Mouse (Mus musculus) kidney, postnatal 36 days (tissue): ENCODE results near the gene Igf1r.

Experiments used
- DNase-seq, 2 experiments: peaks; one replicate each; pipeline ENCODE4 v3.0.0; 2021 to 2022; ENCODE audit warnings: mixed read lengths in 2 of 2

Igf1r gene

GRCm38 (mm10) chr7:67958045-67958444 lies 5.4 kb downstream of the Igf1r start:
- DNase-seq = peak in 1 of 2 experiments; percentile 41

DNA sequence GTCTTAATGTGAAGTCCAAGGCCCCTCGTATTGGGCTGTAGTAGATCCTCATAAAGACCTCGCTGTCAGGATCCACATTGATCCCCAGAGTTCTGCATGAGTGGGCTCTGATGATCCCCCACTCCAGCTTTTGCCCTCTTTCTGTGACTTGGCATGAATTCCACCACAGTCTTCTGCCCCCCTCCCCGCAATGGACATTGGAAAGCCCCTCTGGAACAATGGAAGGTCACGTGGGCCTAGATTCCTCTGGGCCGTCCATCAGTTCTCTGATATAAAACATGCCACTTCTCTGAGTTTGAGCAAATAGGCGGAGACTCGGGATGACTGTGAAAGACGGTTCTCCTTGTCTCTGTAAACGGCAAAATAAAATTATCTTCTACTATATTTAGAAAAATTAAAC lies 8.1 kb downstream of the Igf1r start:
- no peak for DNase-seq

- DNase-seq = peak; percentile 84 to 93
Observed at GRCm38 (mm10) chr7:67961567-67962267, 9.1 kb downstream of the Igf1r start.

DNA sequence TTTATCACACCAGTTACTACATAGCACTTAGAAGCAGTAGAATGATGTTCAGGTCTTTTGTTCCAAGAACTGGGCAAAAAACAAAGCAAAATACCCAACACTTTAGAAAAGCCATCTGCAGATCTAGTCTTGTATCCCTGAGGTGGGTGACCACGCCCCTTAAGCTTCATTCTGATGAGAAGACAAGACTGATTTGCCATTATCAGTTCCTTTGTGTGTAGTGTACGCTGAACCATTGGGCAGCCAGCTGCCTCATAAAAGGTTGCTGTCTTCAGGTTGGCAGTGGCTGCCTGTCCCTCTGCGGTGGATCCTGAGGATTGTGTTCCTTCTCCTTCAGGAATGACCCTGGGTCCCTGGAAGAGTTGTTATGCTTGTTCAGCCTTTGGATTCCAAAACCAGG lies 11.1 kb downstream of the Igf1r start:
- no peak for DNase-seq

GRCm38 (mm10) chr7:67968394-67968793 lies 15.8 kb downstream of the Igf1r start:
- no peak for DNase-seq

- DNase-seq = peak; percentile 62 to 78
Observed at GRCm38 (mm10) chr7:67969076-67969475, 16.4 kb downstream of the Igf1r start.

DNA sequence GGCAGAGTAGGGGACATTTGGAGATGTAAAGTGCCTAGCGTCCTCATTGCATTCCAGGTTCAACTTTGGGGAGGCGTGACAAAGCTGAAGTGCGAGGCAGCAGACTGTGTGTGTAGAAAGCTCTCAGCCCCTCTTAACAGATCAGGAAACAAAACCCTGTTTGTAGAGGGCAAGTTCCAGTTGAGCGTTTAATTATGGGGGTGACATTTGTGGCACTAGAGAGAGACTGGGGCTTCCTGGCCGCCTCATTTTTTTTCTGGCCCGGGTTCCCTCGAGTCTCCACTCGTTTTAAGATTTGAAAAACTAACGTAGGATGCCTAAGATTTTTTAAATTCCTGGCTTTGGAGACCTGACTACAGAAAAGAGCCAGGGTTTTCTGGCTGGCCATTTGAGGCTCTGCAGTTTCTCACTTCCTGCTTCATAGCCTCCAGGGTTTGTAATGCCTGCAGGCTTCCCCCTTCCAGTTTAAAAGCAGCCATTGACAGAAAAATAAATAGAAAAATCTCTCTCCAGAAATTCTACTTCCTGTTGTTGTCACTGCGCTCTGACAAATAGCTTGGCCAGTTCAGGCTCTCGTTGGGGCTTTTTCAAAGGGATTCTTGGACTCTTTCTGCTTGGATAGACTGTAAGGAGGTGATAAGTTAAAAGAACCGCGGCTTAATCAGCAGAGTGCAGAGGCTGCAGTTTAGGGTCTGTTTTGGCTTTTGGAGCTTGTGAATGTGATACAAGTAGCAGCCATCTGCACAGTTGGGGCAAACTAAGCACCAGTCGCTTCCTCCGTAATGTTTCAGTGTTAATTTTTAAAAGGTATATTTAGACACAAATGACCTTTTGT lies 20.8 kb downstream of the Igf1r start:
- DNase-seq = peak; percentile 42 to 51

- DNase-seq = no peak
Observed at GRCm38 (mm10) chr7:67981956-67982355, 29.3 kb downstream of the Igf1r start.

DNA sequence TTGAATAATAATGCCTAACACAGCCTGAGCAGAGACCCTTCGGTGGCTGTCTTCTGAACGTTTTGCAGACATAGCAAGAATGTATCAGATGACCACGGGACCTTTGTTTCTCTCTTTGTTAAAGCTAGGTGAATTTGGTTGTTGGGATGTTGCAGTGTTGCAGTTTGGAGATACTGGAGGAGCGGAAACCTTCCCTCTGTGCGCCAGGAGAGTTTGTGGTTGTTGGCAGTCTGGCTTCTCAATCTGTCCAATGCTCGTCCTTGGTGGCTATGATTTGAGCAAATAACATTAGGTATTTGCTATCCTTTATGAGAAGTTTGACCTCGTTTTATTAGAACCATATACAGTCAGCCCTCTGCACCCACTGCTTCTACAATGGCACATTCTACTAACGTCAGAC lies 30.2 kb downstream of the Igf1r start:
- no peak for DNase-seq

DNA sequence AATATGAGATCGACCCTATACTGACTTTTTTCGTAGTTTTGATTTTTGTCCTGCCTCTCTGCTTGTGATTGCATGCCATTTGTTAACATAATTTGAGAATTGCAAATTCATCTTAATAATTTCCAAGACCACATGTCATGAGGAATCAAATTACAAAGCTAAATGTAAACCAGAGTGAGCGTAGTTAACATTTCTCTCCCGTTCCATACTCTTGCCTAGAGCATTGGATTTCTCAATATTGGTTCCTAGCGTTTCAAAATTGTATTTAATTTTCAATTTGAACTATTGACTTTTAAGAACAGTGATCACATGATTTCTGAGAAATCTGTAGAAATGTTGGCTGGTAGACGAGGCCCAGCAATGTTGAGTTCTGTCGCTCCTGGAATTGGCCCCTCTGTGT lies 30.8 kb downstream of the Igf1r start:
- DNase-seq = no peak

DNA sequence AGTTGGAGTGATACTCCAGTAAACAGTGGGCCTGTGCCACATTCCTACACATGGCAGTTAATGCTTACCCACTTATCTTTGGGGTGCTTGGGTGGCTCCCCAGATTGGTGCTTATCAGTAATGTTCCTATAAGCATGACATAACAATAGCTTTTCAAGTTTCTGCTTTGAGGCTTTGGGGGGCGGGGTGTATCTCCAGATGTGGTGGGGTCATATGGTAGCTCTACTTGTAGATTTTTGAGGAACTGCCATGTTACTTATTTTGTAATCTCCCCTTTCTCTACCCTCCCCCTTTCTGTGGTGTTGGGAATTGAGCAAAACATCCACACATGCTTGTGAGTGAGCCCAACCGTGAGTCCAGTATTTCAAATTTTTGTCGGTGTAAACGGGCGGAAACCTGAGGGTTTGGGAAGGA lies 32.4 kb downstream of the Igf1r start:
- DNase-seq = no peak

DNA sequence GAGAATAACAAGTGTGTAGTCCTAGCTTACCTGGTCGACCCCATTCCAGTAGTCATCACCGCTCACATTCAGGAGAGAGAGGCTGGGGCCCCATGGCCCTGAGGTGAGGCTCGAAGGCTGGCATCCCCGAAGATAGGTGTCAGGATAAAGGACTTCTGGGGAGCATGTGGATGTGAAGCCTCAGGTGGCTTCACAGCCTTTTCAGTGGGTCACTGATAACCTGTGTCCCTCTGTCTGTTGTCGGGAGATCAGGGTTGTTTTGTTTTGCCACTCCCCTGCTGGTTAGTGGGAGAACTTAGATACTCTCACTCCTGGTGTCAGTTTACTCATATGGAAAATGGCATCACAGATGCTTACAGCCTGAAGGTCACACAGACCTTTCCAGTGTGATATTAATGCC lies 32.9 kb downstream of the Igf1r start:
- no peak for DNase-seq

- DNase-seq = no peak
Observed at GRCm38 (mm10) chr7:67986277-67986676, 33.6 kb downstream of the Igf1r start.

GRCm38 (mm10) chr7:67986816-67987215 lies 34.2 kb downstream of the Igf1r start:
- no peak for DNase-seq

DNA sequence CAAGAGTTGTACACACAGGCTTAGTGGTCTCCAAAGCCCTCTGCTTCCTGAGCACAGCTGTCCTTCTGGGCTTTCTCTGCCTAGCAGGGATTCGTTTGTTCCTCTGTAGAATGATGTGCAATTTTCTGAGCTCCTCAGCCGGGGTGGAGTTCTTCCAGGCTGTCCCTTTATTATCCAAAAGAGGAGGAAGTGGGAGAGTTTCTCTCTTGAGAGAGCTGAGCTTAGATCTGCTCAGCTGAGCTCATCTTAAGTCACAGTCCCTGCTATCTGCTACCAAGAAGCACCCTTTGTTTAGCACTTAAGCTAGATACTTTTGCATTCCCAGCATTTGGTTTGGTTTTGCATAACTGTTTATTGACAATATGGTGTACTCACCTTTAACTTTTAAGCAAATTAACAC lies 36.7 kb downstream of the Igf1r start:
- DNase-seq = no peak

DNA sequence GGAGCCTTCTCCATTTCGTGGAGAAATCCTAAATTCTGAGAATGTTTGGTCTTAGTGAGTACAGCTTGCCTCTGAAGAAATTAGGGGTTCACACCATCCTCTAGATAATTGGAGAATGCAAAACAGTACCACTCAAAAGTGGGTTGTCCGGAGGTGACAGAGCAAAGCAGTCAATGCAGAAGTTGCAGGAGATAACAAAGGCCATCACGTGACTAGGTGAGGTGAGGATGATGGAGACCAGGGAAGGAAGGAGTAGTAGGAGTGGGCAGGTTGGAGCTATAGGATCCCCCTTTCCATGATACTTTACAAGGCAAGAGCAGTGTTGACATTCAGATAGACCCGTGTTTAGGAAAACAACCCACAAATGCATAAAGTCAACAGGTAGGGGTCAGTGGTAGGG lies 41.0 kb downstream of the Igf1r start:
- no peak for DNase-seq

GRCm38 (mm10) chr7:67994346-67994858 lies 41.8 kb downstream of the Igf1r start:
- no peak for DNase-seq

GRCm38 (mm10) chr7:67995276-67995675 lies 42.6 kb downstream of the Igf1r start:
- no peak for DNase-seq

DNA sequence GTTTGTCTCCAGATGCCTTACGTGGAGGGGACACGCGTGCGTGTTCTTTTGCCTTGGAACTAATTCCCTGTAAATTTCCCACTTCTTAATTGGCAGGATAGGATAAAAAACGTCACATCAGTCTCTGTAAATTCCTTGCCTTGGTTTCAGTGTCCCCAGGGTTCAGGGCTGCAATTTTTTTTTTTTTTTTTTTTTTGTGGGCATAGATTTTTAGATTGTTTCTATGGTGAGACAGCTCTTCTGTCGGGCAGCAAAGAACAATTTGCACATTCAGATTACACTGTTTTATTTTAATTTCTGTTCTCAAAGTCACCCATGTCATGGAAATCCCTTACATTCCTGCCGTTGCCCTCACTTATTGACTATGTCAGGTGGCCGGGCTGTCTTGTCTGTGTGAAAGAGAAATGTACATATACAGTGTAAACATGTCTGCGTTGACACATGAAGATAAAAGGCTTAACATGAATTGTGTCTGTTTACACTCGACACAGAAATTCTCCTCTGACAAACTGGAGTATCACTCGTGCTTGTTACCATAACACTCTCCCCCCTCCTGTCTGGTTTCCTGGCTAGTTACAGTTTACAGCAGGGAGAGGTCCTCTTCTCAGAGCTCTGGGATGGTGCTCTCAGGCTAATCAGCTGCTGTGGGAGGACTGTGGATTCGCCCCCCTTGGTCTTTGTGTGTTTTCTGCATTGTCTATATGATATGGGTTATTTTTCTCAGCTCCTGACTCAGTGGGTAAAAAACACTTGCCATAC lies 43.8 kb downstream of the Igf1r start:
- DNase-seq = no peak

DNA sequence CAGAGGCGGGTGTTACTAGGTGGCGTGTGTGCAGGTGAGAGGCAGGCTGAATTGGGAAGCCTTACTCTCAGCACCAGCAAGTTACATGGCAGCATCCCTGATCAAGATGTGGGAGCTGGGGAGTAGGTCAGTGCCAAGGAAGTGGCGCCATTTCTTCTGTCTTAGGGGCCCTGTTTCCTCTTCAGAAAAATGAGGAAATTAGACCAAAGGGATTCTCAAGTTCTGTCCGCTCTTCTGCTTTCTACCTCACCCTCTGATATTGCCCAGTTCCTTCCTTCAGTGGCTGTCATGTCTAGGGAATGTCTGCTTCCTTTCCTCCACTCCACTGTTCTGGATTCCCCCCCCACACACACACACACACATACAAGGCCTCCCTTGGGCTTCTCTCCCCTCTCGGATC lies 48.6 kb downstream of the Igf1r start:
- no peak for DNase-seq

DNA sequence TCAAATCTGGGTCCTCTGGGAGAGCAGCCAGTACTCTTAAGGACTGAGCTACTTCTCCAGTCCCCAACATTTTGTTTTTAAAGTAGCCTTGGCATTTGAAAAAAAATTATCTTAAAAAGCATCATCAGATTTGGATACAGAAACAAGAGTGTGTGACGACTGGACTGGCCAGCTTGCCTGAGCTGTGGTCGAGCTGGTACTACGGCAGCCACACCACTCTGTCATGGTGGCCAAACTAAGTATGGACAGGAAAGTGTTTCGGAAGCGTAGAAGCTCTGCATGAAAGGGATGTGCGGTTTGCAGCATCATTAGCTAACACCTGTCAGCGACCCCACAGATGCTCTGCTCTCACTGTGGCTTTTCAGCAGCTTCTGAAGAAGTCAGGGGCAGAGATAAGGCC lies 53.4 kb downstream of the Igf1r start:
- DNase-seq = no peak

DNA sequence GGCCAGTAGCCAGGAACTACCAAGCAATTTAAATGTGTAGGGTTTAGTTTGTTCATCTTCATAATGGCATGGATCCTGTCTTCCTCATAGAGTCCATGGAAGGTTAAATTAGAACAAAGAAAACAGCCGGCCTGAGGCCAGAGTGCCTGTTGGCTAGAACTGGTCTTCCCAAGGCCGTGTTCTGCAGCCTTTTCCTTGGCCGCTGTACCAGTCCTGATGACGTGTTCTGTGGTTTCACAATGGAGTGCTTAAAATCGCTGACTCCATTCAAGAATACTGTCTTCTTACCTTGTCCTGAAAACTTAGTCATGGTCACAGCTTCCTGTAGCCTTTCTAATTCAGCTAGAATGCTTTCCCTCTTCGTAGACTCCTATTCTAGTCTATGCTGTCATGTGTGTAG lies 53.9 kb downstream of the Igf1r start:
- DNase-seq = no peak

- no peak for DNase-seq
Observed at GRCm38 (mm10) chr7:68009635-68010034, 57.0 kb downstream of the Igf1r start.
